Mouse (Mus musculus): ENCODE data around the gene Hist1h3e. TPM values are rescaled to one million over a fixed set of nuclear protein-coding genes. Genes with fewer than 3 reads are reported as not detected.

Gene Hist1h3e
- total RNA-seq, 2 experiments from 2014 or later, result 246 to 271 TPM

DNA sequence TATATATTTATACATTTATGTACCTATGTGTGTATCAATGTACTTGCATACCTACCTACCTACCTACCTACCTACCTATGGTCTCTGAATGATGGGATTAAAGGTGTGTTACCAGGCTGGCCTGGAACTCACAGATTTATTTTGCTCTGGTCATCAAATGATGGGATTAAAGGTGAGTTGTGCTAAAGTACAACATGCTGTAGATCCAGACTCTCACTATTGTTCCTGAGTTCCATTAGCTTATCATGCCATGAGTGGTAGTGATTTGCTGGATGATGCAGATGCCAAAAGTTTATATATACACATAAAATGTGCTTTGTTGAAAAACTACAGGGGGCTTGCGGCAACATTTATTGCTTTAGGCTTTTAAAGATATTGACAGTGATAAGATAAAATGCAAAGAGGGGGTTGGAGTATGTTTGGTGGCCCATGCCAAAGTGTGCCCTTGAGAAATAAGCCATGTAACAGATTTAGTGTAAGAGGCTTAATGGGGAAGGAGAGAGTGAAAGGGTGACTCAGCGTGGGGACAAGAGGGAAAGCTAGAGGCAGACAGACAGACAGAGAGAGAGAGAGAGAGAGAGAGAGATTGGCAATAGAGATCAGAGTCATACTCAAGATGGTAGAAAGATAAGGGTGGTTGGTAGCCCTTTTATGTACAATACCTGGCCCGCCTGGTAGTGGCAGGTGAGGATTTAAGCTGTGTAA is 25.0 kb downstream of the Hist1h3e start:
- DNase-seq, result no peak

GRCm38 (mm10) chr13:23536076-23536822 is 25.9 kb downstream of the Hist1h3e start:
- no peak for DNase-seq

GRCm38 (mm10) chr13:23535137-23536075 is 26.8 kb downstream of the Hist1h3e start, which contains the start of gene Hist1h3g:
Gene Hist1h3g, plus strand, starts transcription at chr13:23535422.
- peak; percentile 90 for DNase-seq

DNA sequence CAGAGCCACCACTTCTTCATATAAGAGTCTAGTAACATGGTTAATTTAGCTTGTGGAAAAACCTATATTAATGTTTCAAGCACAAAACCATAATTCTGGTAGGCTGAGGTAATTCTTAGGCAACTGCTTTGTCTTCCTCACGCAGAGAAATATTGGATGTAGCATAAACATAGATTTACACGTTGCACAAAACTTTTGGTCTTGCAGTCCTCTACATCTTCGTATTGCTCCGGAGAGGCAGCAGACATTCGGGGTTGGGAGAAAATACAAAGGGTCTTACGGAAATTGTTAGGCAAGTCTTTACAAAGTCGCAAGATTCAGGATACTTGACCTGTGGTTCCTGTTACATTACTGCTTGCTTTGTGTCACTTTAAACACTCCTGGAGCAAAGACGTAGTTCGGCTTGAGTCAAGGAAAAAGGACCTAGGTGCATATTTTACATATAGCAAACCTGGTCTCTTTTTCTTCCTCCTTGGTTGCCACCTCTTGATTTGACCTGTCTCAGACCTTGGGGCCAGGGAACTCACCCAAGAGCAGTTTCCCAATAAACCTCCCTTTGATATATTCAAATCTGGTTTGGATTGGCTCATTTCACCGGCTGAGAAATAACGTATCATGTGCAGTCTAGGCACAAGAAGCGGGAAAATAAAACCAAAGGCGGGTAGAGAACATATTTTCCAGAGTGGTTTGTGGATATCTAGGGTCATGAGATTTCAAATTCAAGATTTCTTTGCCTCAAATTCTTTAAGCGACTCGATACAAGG is 27.6 kb downstream of the Hist1h3e start:
- DNase-seq, result peak; percentile 47

GRCm38 (mm10) chr13:23533560-23534367 is 28.4 kb downstream of the Hist1h3e start, which contains the start of gene Hist1h2af:
Gene Hist1h2af, plus strand, starts transcription at chr13:23533906.
- DNase-seq, result peak; percentile 73

DNA sequence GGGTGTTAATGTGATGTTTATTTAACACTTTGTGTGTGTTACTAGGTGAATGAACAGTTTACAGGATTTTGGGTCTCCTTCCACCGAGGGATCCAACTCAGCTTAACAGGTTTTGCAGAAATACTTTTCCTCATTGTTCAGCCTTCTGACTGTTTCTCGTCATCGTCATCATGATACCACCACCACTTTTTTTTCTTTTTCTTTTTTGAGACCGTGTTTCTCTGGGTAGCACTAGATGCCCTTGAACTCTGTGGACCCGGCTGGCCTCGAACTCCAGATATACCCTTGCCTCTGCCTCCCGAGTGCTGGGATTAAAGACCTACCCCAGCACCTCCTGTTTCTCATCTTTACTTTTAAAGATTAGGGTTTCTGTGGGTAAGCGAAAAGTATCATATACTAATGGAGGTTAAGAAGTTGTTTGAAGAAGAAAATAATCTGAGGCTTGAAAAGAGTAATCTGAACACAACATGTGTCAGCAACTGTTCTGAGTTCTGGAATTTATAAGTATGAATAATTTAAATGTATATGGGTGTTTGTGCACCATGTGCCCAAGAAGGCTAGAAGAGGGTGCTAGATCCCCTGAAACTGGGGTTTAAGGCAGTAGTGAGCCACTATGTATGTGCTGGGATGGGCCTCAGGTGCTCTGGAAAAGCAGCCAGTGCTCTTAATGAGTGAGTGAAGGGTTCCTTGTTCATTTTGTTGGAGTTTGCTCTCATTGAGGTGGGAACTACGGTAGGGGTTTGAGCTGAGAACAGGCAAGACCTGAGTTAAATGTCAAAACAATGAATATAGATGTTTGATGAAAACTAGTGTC is 29.7 kb downstream of the Hist1h3e start:
- DNase-seq, result no peak

- DNase-seq, result peak; percentile 97
These were observed 31.0 kb downstream of the Hist1h3e start, which contains the start of gene Hist1h4h for GRCm38 (mm10) chr13:23530901-23531875. Gene Hist1h4h, plus strand, starts transcription at chr13:23531050.

DNA sequence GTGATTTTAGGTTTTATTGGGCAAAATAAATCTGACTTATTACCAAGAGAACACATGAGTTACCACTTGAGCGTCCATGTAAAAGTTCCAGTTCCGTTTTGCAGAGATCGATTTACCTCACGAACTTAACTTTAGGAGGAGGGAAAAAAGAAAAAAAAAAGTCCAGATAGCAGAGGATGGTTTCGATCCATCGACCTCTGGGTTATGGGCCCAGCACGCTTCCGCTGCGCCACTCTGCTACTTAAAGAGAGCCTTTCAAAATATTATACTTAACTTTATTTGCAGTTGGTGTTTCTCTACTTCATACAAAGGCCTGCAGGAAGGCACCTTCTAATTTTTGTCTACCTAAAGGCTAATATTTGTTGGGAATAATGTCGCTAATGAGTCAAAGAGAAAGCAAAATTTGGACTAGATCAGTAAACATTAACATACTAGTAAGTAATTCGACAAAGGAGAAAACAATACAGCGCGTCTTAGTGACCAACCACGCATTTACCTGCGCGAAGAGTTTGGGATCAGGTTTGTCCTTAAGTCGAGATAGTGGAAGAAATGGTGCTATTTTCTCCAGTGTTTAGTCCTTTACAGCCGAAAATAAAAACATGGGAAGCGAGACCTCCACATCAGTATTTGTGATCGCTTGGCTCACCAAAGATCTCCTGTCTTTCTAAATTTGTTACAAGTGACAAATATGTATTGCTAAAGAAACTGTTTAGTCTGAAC is 31.8 kb downstream of the Hist1h3e start:
- peak; percentile 74 for DNase-seq

DNA sequence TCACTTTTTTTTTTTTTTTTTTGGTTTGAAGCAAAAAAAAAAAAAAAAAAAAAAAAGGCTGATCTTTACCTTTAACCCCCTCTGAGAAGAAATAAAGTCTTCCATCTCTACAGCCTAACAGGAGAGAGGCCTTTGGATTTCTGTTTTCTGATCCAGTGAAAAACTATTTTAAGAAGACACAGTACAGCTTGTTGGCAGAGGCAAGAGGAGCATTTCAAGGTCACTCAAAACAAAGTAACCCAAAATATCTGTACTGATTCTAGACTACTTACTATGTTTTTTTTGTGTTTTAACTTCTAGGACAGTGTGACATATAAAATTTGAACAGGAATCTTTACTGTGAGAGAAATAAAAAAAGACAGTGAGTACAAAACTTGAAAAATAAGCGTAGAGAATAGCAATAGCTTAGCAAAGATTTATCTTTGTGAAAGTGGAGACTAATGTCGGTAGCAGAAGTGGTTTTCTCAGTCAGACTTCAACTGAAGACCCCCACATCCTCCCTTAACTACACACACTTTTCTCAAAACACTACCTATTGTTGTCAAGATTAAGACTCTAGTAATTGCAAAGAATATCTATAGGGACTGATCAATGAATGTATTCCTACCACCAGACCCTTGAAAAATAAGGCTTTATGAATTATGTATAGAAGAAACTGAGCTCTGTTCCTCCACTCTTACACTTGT is 32.5 kb downstream of the Hist1h3e start:
- no peak for DNase-seq

- DNase-seq, result no peak
These were observed 33.2 kb downstream of the Hist1h3e start for GRCm38 (mm10) chr13:23529005-23529404.

- DNase-seq, result peak; percentile 96
These were observed 35.9 kb downstream of the Hist1h3e start for GRCm38 (mm10) chr13:23526312-23526711.

DNA sequence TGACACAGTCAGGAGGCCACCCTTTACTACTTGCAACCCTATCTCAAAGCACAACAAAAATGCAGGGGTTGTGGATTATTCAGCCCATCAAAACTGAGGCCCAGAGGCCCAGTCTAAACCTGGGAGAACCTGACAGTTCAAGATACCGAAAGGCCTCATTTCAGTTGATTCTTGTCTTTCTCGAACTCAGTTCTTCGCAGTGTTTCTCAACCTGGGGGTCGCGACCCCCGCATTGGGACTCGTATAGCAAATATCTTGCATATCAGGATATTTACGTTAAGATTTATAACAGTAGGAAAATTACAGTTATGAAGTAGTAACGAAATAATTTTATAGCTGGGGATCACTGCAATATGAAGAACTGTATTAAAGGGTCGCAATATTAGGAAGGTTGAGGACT is 36.3 kb downstream of the Hist1h3e start:
- DNase-seq, result no peak

DNA sequence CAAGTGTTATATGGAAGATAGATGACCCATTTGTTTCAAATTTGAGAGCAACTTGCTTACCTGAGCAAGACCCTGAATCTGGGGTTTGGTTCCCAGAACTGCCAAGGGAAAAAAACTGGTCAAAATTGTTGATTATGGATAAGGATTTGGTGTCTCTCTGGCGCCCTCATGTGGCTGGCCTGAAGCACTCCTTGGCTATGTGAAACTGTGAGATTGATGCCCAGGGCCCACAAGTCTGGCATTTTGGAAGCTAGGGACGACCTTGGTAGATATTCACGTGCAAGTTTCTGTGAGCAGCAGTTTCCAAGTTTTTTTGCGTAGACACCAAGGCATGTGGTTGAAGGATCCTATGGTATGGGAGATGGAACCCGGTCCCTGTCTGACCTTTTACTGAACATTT is 37.5 kb downstream of the Hist1h3e start:
- peak; percentile 84 for DNase-seq

DNA sequence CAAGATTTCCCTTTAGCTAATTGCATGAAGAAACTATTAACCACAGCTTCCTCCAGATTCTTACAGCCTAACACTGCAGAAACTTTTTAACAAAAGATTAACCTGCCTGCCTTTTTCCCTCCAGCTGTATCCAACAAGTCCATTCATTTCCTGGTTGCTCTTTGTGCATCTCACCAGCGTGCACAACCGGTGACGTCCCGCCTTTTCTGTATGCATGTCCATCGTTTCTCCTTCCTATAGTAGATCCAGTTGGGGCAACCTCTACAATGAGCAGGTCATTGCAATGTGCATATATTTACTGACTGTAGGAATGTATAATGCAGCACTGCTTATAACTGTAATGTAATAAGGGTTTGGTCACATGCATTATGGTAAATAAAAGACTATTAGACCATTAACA is 38.2 kb downstream of the Hist1h3e start:
- no peak for DNase-seq

DNA sequence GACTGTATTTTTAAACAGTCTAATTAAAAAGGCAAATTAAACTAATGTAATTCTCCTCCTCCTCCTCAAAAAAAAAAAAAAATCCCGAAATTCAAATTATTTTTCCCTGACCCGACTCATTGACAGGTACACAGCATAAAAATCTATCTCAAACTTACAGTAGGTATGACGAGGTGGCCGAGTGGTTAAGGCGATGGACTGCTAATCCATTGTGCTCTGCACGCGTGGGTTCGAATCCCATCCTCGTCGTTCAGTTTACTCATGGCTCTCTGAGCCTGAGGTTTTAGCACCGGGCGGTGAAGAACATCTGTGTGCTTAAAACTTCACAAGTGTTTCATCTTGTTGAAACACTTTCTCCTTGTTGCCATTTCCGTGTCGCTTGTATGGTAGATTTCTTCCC is 40.5 kb downstream of the Hist1h3e start:
- peak; percentile 86 for DNase-seq

GRCm38 (mm10) chr13:23519416-23519815 is 42.8 kb downstream of the Hist1h3e start:
- DNase-seq, result peak; percentile 85

GRCm38 (mm10) chr13:23518885-23519284 is 43.3 kb downstream of the Hist1h3e start:
- DNase-seq, result peak; percentile 87

Measured in adrenal gland, postnatal 10 days (tissue).